Mouse (Mus musculus): Measurements from ENCODE around the gene Aplp1. TPM values are rescaled to one million over a fixed set of nuclear protein-coding genes. Genes with fewer than 3 reads are reported as not detected.

The Aplp1 gene
- total and polyA plus RNA-seq, 2 experiments from 2014 or later, result 811 to 923 TPM

- peak; percentile 85 for TF ChIP-seq CTCF (IDR thresholded peaks at IDR 0.05)
- Histone ChIP-seq H3K4me3 (ENCODE audit: low read depth, low read length) (no peak overlapping the region), H3K27ac (ENCODE audit: low read depth, low read length) (no peak overlapping the region), H3K9ac (replicated peaks; ENCODE audit: low read length, poor library complexity, severe bottlenecking) (no peak overlapping the region), H3K4me1 (ENCODE audit: insufficient read depth, low read length) (no peaks in the 10 kb centered on the region; the same call in 1 of the 2 replicates), H3K27me3 (ENCODE audit: insufficient read depth, low read length) (no peaks in the 10 kb centered on the region), H3K4me2 (ENCODE audit: low read depth, low read length, poor library complexity, severe bottlenecking) (no peak overlapping the region), H3K36me3 (ENCODE audit: insufficient read depth, low read length) (peaks cover 39% of the 10 kb centered on the region), H3K9me3 (ENCODE audit: low read length) (no peaks in the 10 kb centered on the region)
- ATAC-seq (ENCODE audit: low FRiP score) (no peak), DNase-seq (ENCODE audit: low spot score) (peak; percentile 65)
- 23% methylated on average over 4 of the region's 5 CpGs for WGBS
Observed at GRCm38 (mm10) chr7:30440697-30441096, 4.6 kb downstream of the Aplp1 start.

GRCm38 (mm10) chr7:30439734-30440133 lies 5.6 kb downstream of the Aplp1 start:
- H3K4me3 ChIP-seq (ENCODE audit: low read depth, low read length), result no peak overlapping the region
- WGBS, result 81% methylated on average over 13 of the region's 13 CpGs
- no peak overlapping the region for H3K27ac ChIP-seq (ENCODE audit: low read depth, low read length)
- DNase-seq (ENCODE audit: low spot score) (no peak), ATAC-seq (ENCODE audit: low FRiP score) (no peak)
- no peak for TF ChIP-seq CTCF (IDR thresholded peaks at IDR 0.05)
- H3K4me2 ChIP-seq (ENCODE audit: low read depth, low read length, poor library complexity, severe bottlenecking), result no peak overlapping the region
- no peaks in the 10 kb centered on the region for H3K9me3 ChIP-seq (ENCODE audit: low read length)
- H3K4me1 ChIP-seq (ENCODE audit: insufficient read depth, low read length), result no peaks in the 10 kb centered on the region; the same call in 1 of the 2 replicates
- H3K27me3 ChIP-seq (ENCODE audit: insufficient read depth, low read length), result no peaks in the 10 kb centered on the region
- H3K36me3 ChIP-seq (ENCODE audit: insufficient read depth, low read length), result peaks cover 48% of the 10 kb centered on the region
- no peak overlapping the region for H3K9ac ChIP-seq (replicated peaks; ENCODE audit: low read length, poor library complexity, severe bottlenecking)

GRCm38 (mm10) chr7:30436879-30437278 lies 8.5 kb downstream of the Aplp1 start:
- no peak overlapping the region for H3K4me3 ChIP-seq (ENCODE audit: low read depth, low read length)
- no peak overlapping the region for H3K4me2 ChIP-seq (ENCODE audit: low read depth, low read length, poor library complexity, severe bottlenecking)
- no peak for DNase-seq (ENCODE audit: low spot score)
- H3K9ac ChIP-seq (replicated peaks; ENCODE audit: low read length, poor library complexity, severe bottlenecking), result no peak overlapping the region
- ATAC-seq (ENCODE audit: low FRiP score), result no peak
- WGBS, result 25% methylated on average over 10 of the region's 10 CpGs
- peaks cover 40% of the 10 kb centered on the region for H3K36me3 ChIP-seq (ENCODE audit: insufficient read depth, low read length)
- no peak overlapping the region for H3K27ac ChIP-seq (ENCODE audit: low read depth, low read length)
- H3K4me1 ChIP-seq (ENCODE audit: insufficient read depth, low read length), result no peaks in the 10 kb centered on the region
- H3K27me3 ChIP-seq (ENCODE audit: insufficient read depth, low read length), result no peaks in the 10 kb centered on the region
- TF ChIP-seq CTCF (IDR thresholded peaks at IDR 0.05), result no peak
- H3K9me3 ChIP-seq (ENCODE audit: low read length), result no peaks in the 10 kb centered on the region

DNA sequence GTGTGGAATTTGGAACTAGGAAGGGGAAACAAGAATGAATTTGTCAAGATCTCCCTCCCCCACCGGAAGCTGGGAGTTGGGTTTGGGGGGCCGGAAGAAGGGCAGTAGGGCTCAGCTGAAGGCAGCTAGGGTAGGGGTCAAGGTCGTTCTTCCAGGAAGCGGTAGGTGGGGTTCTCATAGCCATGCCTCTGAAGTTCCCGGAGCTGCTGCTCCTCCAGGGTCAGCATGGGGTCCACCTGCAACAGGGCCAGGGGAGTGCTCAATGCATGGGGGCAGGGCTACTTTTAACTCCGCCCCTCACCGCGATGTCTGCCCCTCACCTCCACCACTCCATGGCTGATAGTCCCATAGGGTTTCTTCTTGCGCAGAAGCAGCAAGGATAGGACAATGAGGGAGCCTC lies 10.2 kb downstream of the Aplp1 start:
- no peaks in the 10 kb centered on the region for H3K9me3 ChIP-seq (ENCODE audit: low read length)
- WGBS, result 57% methylated on average over 9 of the region's 9 CpGs
- H3K27me3 ChIP-seq (ENCODE audit: insufficient read depth, low read length), result no peaks in the 10 kb centered on the region
- no peak overlapping the region for H3K4me3 ChIP-seq (ENCODE audit: low read depth, low read length)
- no peaks in the 10 kb centered on the region for H3K4me1 ChIP-seq (ENCODE audit: insufficient read depth, low read length)
- no peak for TF ChIP-seq CTCF (IDR thresholded peaks at IDR 0.05)
- H3K4me2 ChIP-seq (ENCODE audit: low read depth, low read length, poor library complexity, severe bottlenecking), result no peak overlapping the region
- H3K9ac ChIP-seq (replicated peaks; ENCODE audit: low read length, poor library complexity, severe bottlenecking), result no peak overlapping the region
- ATAC-seq (ENCODE audit: low FRiP score) (no peak), DNase-seq (ENCODE audit: low spot score) (no peak)
- H3K36me3 ChIP-seq (ENCODE audit: insufficient read depth, low read length), result peaks cover 33% of the 10 kb centered on the region
- no peak overlapping the region for H3K27ac ChIP-seq (ENCODE audit: low read depth, low read length)

DNA sequence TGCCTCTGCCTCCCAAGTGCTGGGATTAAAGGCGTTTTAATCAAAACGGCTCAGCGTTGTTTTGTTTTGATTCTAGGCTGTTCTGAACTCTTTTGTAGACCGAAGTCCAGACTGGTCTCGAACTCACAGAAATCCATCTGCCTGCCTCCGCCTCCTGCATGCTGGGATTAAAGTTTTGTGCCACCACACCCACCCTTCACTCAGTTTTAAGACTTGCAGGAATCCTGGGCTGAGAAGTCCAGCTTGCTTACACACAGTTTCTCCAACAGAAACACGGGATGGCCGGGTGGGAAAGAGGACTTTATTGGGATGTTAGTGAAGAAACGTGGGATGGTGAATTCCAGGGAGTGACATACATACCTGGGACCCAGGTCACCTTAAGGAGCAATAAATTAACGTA lies 10.6 kb downstream of the Aplp1 start:
- no peak for TF ChIP-seq CTCF (IDR thresholded peaks at IDR 0.05)
- Histone ChIP-seq H3K4me3 (ENCODE audit: low read depth, low read length) (no peak overlapping the region), H3K27ac (ENCODE audit: low read depth, low read length) (no peak overlapping the region), H3K4me1 (ENCODE audit: insufficient read depth, low read length) (no peaks in the 10 kb centered on the region), H3K36me3 (ENCODE audit: insufficient read depth, low read length) (peaks cover 28% of the 10 kb centered on the region), H3K4me2 (ENCODE audit: low read depth, low read length, poor library complexity, severe bottlenecking) (no peak overlapping the region), H3K9me3 (ENCODE audit: low read length) (no peaks in the 10 kb centered on the region), H3K27me3 (ENCODE audit: insufficient read depth, low read length) (no peaks in the 10 kb centered on the region), H3K9ac (replicated peaks; ENCODE audit: low read length, poor library complexity, severe bottlenecking) (no peak overlapping the region)
- DNase-seq (ENCODE audit: low spot score) (no peak), ATAC-seq (ENCODE audit: low FRiP score) (no peak)
- WGBS, result 74% methylated on average over 10 of the region's 10 CpGs

DNA sequence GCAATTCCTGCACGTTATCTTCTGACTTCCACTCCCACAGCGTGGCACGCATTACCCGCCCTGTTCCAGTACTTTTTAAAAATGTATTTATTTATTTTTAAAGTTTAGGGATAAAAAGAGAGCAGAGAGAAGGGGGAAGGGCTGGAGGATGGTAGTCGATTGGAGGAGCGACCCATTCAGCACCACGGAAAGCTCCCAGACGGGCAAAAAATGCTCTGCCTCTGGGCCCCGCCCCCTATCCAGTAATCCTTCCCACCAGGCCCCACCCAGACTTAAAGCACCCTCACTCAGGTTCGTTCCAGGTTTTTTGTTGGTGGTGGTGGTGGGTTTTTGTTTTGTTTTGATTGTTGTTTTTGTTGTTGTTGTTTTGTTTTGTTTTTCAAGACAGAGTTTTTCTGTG lies 11.1 kb downstream of the Aplp1 start:
- Histone ChIP-seq H3K4me3 (ENCODE audit: low read depth, low read length) (no peak overlapping the region), H3K4me2 (ENCODE audit: low read depth, low read length, poor library complexity, severe bottlenecking) (no peak overlapping the region), H3K4me1 (ENCODE audit: insufficient read depth, low read length) (no peaks in the 10 kb centered on the region), H3K9me3 (ENCODE audit: low read length) (no peaks in the 10 kb centered on the region), H3K36me3 (ENCODE audit: insufficient read depth, low read length) (peaks cover 26% of the 10 kb centered on the region), H3K27ac (ENCODE audit: low read depth, low read length) (no peak overlapping the region), H3K9ac (replicated peaks; ENCODE audit: low read length, poor library complexity, severe bottlenecking) (no peak overlapping the region), H3K27me3 (ENCODE audit: insufficient read depth, low read length) (no peaks in the 10 kb centered on the region)
- no peak for TF ChIP-seq CTCF (IDR thresholded peaks at IDR 0.05)
- DNase-seq (ENCODE audit: low spot score) (no peak), ATAC-seq (ENCODE audit: low FRiP score) (no peak)
- 10% methylated on average over 10 of the region's 10 CpGs for WGBS

Measured in midbrain, postnatal 0 days (tissue).